Mouse (Mus musculus): Measurements from ENCODE around the gene Cdc6.

GRCm38 (mm10) chr11:98930127-98930601 lies 22.6 kb downstream of the Cdc6 start:
- TF ChIP-seq CTCF (IDR thresholded peaks at IDR 0.05; ENCODE audit: low read depth, low read length) (no peak), TAL1 (conservative IDR thresholded peaks at IDR 0.05; ENCODE audit: low read depth, low read length) (no peak), GATA2 (IDR thresholded peaks at IDR 0.05; ENCODE audit: borderline replicate concordance, low read depth, low read length) (no peak), POLR2AphosphoS5 (IDR thresholded peaks at IDR 0.05; ENCODE audit: insufficient replicate concordance, low read depth, low read length) (no peak)
